Mouse (Mus musculus) adrenal gland, adult 18-20 months (tissue): ENCODE data around the gene Olfr918. TPM values are rescaled to one million over a fixed set of nuclear protein-coding genes. Genes with fewer than 3 reads are reported as not detected.
A peak's percentile ranks its signal among the peaks of the same experiment; 100 is the strongest.

Source experiments
- DNase-seq, 2 experiments: peaks; one replicate each; pipeline ENCODE4 v3.0.0; 2021 to 2022; ENCODE audit warnings: low spot score in 2 of 2
- long read RNA-seq, 2 experiments: library from polyadenylated mRNA; stranded (forward); transcript quantifications; one replicate each; pipeline ENCODE4 v2.0.0; 2021
- total RNA-seq, 2 experiments: library from RNA; stranded (reverse); gene quantifications; 1 replicate in 1 of 2; 2 replicates in 1 of 2; pipeline ENCODE4 v1.2.3; 2021

Gene Olfr918
- not detected for total RNA-seq
- long read RNA-seq, experiment 1: 0 reads
- long read RNA-seq, experiment 2: 0 reads

DNA sequence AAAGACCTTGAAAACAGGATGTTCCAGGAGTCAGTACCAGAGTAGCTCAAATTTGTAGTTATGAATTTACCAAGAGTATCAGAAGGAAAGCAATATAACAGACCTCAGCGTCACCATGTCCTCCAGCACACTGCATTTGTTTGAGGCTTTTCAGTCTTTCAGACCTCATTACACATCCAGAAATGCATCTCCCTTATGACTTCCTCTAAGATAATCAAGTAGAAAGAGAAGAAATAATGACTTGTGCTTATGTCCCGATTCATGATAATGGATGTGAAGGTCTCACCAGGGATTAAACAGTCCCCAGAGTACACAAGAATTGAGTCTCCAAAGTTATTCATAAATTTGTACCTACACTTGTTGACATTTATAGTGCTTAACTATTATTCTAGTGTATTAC lies at the start of gene Olfr918:
Gene Olfr918, minus strand, starts transcription at position 101 of the 400 bp plus-strand sequence.
- DNase-seq: no peak

GRCm38 (mm10) chr9:38724044-38724443 lies 49.6 kb upstream of the Olfr918 start:
- DNase-seq: no peak

DNA sequence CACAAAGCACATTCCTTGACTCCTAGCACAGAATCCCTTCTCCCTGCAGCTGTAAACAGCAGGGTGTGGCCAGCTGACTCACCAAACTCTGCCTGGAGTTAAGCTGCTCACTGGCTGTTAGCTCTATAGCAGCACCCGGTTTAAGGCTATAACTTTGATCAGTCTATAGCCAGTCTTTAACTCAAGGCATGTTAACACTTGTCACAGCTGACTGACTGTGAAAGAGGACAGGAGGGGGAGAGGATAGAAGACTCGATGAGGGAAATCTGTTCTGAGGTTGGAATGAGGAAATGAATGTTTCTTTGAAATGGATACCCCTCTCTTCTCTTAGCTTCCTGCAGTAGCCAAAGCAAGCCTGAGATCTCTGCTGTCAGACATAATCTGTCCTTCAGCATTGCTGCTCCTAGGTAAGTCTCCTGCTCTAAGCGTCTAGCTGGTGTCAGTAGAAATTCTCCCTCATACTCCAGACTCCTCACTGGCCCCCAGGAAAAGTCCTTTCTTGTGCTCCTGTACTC lies 44.6 kb upstream of the Olfr918 start:
- DNase-seq: peak in 1 of 2 experiments; percentile 12

DNA sequence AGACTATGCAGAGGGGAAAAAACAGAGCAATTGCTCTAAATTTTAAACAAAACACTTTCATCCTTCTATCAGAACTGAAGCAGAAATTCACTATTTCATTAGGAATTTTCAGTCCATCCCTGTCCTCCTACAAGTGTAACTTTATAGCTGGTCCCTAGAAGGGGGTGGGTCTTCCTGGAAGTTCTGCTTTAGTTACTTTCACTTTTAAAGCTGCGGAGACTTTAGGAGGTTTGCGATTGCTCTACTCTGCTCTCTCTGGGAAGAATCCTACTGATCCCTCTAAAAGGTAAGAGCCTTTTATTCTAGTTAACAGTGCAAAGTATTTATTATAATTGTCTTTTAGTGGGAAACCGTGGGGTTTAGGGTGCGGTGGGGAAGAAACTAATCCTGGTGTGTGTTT lies 43.7 kb upstream of the Olfr918 start, which contains the start of gene Vwa5a:
Gene Vwa5a, plus strand, starts transcription at position 167 of the 400 bp plus-strand sequence.
- peak in 1 of 2 experiments; percentile 5 for DNase-seq

DNA sequence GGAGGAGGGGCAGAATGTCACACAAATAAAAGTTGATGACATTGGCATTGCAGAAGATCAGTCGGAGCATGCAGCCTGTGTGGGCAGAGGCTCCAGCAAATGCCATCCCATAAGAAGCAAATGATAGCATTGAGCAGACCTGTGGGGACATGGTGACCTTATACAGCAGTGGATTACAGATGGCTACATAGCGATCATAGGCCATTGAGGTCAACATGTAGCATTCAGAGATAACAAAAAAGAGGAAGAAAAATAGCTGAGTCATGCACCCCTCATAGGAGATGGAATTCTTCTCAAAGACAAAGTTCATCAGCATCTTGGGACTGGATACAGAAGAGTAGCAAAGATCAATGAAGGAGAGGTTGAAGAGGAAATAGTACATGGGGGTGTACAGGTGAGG lies 1.5 kb downstream of the Olfr918 start:
- DNase-seq: no peak

DNA sequence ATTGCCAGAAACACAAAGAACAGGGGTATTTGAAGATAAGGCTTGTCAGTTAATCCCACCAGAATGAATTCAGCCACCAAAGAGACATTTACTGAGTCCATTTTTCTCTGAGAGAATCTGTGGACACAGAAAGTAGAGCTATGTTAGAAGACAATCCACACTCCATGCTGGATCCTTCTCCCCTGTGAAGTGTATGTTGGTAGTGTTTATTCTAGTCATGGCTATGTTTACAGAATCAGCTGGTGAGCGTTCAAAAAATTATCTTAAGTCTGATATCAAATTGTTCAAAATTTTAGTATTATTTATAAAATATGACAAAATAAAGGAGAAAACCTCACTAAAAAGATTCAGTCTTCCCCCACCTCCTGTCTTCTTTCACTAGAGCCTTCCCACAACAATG lies 8.7 kb downstream of the Olfr918 start, which contains the start of gene Olfr917:
Gene Olfr917, minus strand, starts transcription at position 101 of the 400 bp plus-strand sequence.
- no peak for DNase-seq

DNA sequence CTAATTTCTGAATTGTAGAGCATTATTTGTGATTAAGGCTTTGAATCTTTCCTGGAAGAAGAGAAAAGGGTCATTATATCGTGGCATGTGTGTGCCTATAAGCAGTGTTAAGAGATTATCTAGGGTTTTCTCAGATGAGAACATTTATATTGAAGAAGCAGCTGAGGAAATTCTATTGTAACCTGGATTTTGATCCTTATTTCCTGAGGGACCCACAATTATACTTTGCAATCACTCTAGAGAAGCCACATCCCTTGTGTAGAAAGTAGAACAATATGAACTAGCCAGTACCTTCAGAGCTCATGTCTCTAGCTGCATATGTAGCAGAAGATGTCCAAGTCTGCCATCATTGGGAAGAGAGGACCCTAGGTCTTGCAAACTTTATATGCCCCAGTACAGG lies 14.6 kb downstream of the Olfr918 start, which contains the start of gene Olfr916:
Gene Olfr916, minus strand, starts transcription at position 101 of the 400 bp plus-strand sequence.
- no peak for DNase-seq

DNA sequence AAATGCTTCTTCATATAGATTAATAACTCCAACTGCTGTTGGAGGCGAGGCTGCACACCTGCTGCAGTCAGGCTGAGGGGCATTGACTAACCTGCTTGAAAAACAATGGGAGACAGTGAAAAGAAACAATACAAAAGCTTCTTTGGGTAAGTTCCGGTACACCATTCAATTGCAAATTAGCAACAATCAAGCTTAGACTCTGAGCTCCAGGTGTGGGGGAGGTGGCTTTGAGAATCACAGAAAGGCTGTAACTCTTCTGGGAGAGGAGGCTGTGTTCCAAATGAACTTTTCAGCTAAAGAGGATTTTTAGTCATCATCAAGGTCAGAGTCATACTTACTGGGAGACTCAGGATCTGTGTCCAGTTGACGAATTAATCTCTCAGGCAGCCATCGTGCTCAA lies 42.0 kb downstream of the Olfr918 start:
- DNase-seq: no peak

Other genes starting within 250 kb of the Olfr918 start
- not detected for gene Olfr901, start 245.1 kb downstream of the Olfr918 start, total RNA-seq
- gene Olfr902, start 226.9 kb downstream of the Olfr918 start, total RNA-seq: not detected
- gene Olfr904, start 211.5 kb downstream of the Olfr918 start, total RNA-seq: not detected
- under 1 TPM in 1 of 2 experiments, not detected in 1; 0.06 TPM for gene Olfr905, start 203.5 kb downstream of the Olfr918 start, total RNA-seq
- gene Olfr906, start 187.5 kb downstream of the Olfr918 start, total RNA-seq: not detected
- gene Olfr907, start 178.8 kb downstream of the Olfr918 start, total RNA-seq: not detected
- gene Olfr911-ps1, start 153.0 kb downstream of the Olfr918 start, total RNA-seq: not detected
- not detected for gene Olfr910, start 136.8 kb downstream of the Olfr918 start, total RNA-seq
- not detected for gene Olfr912, start 94.4 kb downstream of the Olfr918 start, total RNA-seq
- not detected for gene Olfr913, start 81.8 kb downstream of the Olfr918 start, total RNA-seq
- gene Olfr914, start 69.5 kb downstream of the Olfr918 start, total RNA-seq: not detected
- gene Olfr916, start 14.7 kb downstream of the Olfr918 start, total RNA-seq: not detected
- gene Olfr917, start 8.8 kb downstream of the Olfr918 start, total RNA-seq: not detected
- gene Olfr919, start 29.1 kb upstream of the Olfr918 start, total RNA-seq: not detected
- 10 to 100 TPM; 41.1 to 43.6 TPM for gene Vwa5a, start 43.7 kb upstream of the Olfr918 start, total RNA-seq
- under 1 TPM; 0.19 to 0.33 TPM for gene Olfr920, start 77.7 kb upstream of the Olfr918 start, total RNA-seq
- gene Olfr921, start 98.5 kb upstream of the Olfr918 start, total RNA-seq: not detected
- not detected for gene Olfr922, start 140.0 kb upstream of the Olfr918 start, total RNA-seq
- not detected for gene Olfr923, start 151.9 kb upstream of the Olfr918 start, total RNA-seq
- not detected for gene Olfr924, start 169.8 kb upstream of the Olfr918 start, total RNA-seq
- not detected for gene Olfr26, start 180.5 kb upstream of the Olfr918 start, total RNA-seq
- gene Olfr926, start 202.5 kb upstream of the Olfr918 start, total RNA-seq: not detected